Mouse (Mus musculus) brain, embryonic 14.5 days (tissue): ENCODE measurements around the gene Sf3a1. TPM values are rescaled to one million over a fixed set of nuclear protein-coding genes. Genes with fewer than 3 reads are reported as not detected.
"Not testable (repeated sequence)": the region's sequence is repeated elsewhere in the genome, so short reads cannot be mapped to it uniquely, and the experiment has no call there.

Source experiments
- DNase-seq: peaks from one replicate; pipeline ENCODE4 v3.0.0-alpha.2; 2011; ENCODE audit warnings: low read depth
- CTCF ChIP-seq: fragments of 200-500 bp; IDR thresholded peaks from 2 replicates; pipeline ENCODE4 v1.5.1; 2012; ENCODE audit warnings: inconsistent platforms, mild to moderate bottlenecking, moderate library complexity, borderline replicate concordance; ENCODE audit not compliant: insufficient read depth, insufficient read length; ENCODE audit errors: extremely low read depth
- POLR2A ChIP-seq: fragments of 200-500 bp; IDR thresholded peaks from 2 replicates; pipeline ENCODE4 v1.6.1; 2012; ENCODE audit warnings: mild to moderate bottlenecking, inconsistent platforms, borderline replicate concordance; ENCODE audit not compliant: poor library complexity, insufficient read depth, insufficient read length, severe bottlenecking; ENCODE audit errors: extremely low read depth
- polyA plus RNA-seq: library from polyadenylated mRNA; depleted of rRNA; stranded (reverse); fragments of >200 nt; gene quantifications from 2 replicates; pipeline ENCODE4 v1.2.3, GENCODE M21; 2012; rRNA removed

Sf3a1 gene
- polyA plus RNA-seq, result 70.4 and 84.0 TPM in 2 replicates

DNA sequence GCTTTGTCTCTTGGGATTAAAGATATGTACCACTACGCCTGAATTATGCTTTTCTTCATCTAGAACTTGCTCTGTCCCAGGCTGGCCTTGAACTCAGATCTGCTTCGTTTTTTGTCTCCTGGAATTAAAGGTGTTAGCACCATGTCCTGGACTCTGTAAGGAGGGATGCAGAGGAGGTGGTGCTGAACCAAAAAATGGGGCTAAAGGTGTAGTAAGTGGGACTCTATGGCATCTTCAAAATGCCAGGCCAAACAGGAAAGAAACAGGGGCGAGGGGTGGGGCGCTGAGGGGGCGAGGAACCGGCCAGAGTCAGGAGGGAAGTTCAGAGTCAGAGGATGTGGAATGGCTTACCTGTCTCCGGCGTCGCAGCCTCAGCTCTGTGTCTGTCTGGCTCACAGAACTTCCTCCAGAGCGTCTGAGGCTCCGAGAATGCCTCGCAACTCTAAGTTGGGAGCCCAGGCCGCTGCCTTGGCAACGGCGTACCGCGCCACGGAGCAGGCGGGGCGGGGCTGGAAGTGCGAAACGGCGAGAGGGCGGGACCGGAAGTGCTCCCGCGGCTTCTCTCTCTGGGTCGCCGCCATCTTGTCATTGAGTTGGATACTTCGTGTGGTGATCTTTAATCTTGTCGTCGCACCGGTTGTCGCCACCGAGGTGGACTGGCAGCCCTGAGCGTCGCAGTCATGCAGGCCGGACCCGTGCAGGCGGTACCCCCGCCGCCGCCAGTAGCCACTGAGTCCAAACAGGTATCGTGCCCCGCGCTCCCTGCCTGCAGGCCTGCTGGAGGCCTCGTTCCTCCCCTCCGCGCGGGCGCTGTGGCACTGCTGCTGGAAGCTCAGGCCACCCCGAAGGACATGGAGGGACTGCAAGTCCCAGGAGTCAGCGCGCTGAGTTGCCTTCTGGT lies at the start of gene Sf3a1, which contains the start of gene Ccdc157:
Sf3a1 (plus strand) TSS at position 543 of the 901 bp plus-strand sequence.
Ccdc157 (minus strand) TSS at position 486 of the 901 bp plus-strand sequence.
- TF ChIP-seq CTCF (no peak), POLR2A (0 out of 2 replicates have a peak, but pooled peaks have one; percentile 30)
- peak; percentile 97 for DNase-seq

DNA sequence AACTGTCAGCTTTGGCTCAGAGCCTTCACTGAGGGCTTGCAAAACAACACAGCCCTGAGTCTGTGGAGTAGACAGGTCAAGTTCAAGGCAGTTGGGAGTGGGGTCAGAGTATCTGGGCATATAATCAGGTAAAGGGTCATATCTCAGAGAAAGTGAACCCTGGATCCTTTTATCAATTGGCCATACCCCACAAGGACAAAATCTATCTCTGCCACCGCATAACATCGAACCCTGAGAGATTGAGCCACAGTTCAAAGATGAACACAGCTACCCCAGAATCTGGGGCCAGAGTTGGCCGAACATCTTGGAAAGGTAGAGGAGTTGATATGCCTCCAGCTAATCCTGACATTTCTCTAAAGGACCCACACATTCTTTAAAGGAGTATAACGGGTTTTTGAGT lies 48.1 kb upstream of the Sf3a1 start:
- no peak for DNase-seq
- no peak for TF ChIP-seq CTCF
- TF ChIP-seq POLR2A, result no peak

DNA sequence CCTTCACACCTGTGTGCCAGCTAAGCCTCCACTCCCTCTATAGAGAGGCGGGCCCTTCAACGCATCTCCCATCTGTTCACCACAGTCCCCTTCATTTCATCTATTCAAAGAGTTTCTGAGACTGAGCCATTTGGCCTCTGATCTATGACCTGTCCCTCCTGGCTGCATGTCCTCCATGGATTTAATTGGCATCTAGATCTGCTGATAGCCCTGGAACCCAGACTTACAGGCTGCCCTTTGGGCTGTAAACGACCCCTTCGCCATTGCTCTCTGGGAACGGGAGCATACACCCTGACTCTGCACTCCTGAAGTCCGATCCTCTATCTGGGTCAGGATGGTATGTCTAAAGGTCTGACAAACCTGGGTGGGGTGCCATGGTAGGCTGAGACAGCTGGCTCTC lies 47.3 kb upstream of the Sf3a1 start:
- TF ChIP-seq POLR2A, result no peak
- TF ChIP-seq CTCF, result no peak

DNA sequence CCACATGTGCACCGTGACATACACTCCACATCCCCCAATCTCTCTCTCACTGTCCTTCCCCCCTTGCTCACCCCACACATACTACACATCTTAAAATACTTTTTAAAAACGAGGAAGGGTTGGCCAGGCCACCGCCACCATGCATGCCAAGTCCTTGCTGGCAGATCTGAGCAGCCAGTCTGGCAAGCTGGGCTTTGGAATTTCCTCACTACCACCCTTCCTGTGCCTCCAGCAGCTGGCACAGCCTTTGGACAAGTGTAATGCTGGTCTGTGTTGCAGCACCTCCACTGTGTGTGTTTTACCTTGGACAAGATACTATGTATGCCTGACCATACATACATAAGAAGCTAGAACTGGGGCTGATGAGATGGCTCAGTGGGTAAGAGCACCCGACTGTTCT lies 46.7 kb upstream of the Sf3a1 start:
- no peak for TF ChIP-seq POLR2A
- TF ChIP-seq CTCF, result no peak

More for the DNA sequence above, 47.3 kb upstream of the Sf3a1 start:
- no peak for DNase-seq

DNA sequence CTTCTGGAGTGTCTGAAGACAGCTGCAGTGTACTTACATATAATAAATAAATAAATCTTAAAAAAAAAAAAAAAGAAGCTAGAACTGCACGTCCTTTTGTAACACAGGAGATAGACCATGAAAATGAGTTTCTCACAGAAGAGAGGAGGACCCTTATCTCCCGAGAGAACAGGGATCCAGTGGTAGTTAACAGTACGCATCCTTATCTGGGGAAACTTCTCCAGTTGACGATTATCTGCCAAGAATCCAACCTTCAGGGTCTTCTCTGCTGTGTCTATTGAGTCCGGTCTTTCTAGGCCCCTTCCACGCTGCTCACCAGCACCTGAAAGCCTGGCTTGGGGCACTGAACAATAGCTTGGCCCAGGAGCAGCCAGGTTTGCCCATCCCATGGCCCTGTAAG lies 46.2 kb upstream of the Sf3a1 start:
- TF ChIP-seq CTCF (no peak), POLR2A (no peak)
- no peak for DNase-seq

More for the DNA sequence above, 46.7 kb upstream of the Sf3a1 start:
- no peak for DNase-seq

DNA sequence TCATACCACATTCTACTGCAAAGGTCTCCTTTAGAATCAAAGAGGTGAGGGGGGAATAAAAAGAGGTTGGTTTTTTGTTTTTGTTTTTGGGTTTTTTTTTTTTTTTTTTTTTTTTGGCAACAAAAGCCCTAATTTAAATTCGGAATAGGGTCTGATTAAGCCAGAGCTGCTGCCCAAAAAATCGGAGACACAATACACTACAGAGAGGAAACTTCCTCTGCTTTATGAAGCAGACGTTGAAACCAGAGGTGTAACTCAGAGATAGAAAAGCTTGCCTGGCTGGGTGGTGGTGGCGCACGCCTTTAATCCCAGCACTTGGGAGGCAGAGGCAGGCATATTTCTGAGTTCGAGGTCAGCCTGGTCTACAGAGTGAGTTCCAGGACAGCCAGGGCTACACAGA lies 45.6 kb upstream of the Sf3a1 start:
- not testable (repeated sequence) for DNase-seq

DNA sequence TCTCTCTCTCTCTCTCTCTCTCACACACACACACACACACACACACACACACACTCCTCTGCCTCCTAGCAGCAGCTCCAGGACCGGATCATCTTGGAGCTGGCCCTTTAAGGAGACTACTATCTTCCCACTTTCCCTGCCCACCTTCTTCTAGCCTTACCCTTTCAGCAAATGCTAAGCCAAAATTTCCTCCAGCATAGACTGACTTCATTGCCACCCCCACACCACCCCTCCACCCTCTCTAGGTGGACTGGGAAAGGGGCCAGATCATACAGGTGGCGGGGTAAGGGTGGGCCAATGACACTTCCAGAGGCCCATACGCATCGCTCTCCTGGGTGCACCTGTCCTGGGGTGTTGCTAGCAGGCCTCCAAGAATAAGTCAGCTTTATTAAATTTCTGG lies 44.7 kb upstream of the Sf3a1 start:
- no peak for DNase-seq
- no peak for TF ChIP-seq CTCF
- TF ChIP-seq POLR2A, result no peak

DNA sequence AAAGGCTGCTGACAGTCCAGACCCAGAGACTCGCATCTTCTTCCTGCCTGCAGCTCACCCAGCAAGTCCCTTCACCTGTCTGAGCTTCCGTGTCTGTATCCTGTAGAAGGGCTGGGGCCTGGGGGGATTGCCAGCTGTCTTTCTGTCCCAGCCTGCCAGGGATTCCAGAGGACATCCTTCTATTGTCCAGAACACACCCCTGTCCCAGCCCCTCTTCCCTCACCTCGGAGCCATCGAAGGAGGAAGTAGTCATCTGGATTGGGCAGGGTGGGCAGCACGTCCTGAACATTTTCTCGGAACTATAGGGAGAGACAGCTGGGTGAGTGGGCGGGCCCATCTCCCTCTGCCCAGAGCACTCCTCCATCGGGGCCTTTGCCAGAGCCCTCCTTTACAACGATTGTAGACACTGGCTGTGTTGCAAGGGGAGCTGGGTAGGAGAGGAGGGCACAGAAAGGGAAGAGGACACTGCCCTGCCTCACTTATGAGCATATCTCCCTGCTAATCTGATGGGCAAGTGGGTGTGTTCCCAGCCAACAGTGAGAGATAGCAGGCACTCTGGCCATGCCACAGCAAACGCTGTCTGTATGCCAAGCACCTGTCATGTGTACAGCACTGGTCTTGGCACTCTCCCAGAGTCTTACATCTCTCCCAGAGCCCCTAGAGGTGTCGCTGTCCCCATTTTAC lies 43.5 kb upstream of the Sf3a1 start:
- TF ChIP-seq CTCF, result no peak
- TF ChIP-seq POLR2A, result no peak
- peak; percentile 32 for DNase-seq

DNA sequence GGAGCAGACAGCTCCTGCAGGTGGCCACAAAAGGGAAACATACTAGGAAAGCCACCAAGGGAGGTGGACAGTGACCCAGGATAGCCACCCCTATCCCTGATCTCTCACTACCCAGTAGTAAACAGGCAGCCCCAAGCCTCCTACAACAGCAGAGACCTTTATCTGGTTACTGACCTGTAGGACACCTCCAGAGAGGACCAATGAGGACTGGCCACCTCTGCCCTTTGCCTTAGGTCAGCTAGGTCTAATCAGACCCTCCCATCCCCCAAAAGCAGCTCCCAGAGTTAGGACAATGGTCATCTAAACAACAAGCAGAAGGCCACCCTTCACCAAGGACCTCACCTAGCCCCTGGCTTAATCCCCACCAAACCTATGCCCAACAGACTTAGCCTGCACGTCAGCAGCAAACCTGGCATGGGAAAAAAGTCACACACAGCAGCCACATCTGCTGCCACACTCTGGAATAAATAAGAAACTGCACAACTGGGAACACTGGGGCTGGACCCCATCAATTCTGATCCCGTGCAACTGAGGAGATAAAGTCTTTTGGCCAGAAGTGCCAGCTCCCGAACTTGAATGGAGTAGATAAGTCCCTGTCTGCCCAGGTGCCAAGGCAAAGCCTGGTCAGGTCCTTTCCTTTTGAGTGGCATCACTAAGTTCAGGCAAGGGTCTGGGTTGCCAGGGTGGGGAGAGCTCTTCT lies 42.6 kb upstream of the Sf3a1 start:
- peak; percentile 24 for DNase-seq
- peak; percentile 27; the same call in 1 of the 2 replicates for TF ChIP-seq CTCF
- TF ChIP-seq POLR2A, result no peak

DNA sequence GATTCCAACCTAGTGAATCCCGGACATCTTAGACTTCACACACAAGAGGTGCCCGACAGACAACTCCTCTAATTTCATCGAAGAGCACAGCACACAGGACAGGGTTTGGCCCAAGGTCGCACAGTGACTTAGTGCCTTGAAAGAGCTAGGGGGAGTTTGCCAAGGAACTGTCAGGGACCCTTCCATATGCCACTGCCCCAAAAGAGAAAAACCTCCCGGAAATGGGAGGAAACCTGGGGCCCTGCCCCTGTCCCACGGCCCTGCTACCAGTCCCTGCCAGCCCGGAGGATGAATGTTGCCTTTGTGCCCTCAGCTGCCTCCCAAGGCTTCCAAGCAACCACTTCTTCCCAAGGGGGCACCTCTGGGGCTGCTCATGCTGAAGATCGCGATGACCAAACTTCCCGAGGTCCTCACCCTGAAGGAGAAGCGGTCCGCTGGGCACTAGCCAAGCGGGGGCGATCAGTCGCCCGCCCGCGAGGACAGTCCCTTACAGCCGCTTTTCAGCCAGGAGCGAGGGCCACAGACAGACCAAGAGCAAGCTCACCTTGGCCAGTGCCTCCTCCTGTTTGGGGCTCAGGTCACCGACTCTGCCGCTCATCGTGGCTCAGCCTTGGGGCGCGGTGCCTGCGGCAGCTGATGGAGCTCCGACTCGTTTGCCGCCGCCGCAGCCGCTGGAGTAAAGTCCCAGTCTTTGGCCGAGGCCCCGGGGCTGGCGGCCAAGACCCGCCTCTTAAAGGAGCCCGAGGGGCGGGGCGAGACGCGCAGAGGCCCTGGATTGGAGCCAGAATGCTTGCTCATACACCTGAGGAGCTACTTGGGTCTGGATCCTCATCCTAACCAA lies 41.8 kb upstream of the Sf3a1 start:
- peak; percentile 81 for DNase-seq
- TF ChIP-seq CTCF (no peak), POLR2A (peak; percentile 22; the same call in 1 of the 2 replicates)
